Mouse (Mus musculus) neutrophil, adult 65 days (primary cell): ENCODE results near the gene Arhgap22. TPM values are rescaled to one million over a fixed set of nuclear protein-coding genes. Genes with fewer than 3 reads are reported as not detected.

Experiments used
- total RNA-seq: library from RNA; stranded (reverse); gene quantifications from 2 replicates; pipeline ENCODE4 v1.2.4, GENCODE M21; 2023

Arhgap22 gene
- total RNA-seq = 0.45 TPM in 1 of 2 replicates, not detected in the other

DNA sequence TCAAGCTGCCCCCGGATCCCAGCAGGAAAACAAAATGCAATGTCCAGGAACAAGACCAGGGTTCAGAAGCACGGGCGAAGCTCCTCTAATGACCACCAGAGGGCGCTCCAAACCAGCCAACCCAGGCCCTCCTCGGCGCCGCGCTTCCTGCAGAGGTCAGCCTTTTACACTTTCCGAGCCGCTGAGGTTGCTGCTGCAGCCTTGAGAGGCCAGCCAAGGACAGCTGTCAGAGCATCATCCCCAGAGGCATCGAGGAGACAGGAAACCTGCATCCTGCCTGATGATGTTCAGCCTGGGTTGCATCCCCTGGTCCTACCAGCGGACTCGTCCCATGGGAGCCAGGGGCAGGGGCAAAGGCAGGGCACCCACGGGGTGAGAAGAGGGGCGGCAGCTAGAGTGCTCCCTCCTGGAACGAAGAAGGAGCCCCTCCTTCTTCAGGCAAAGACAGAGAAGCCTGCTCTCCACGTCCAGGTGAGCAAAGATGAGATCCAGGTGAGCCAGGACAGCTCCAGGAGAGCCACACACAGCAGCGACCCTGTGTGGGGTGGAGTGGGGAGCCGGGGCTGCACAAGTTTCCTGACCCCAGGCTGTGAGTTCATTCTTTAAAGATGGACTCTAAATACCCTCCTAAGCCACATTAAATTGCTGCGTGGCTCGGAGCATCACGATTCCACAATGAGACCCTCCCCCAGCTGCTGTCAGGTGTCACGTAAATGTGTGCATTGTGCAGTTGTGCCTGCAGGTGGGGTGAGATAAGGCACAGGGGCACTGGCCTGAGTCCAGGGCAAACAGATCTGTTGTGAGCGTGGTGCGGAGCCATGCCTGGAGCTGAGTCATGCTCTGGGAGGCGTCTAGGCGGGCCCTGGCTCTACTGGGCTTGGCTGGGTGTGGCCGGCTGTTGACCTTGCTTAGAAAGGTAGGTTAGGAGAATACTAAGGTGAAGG is at the start of gene Arhgap22:
Gene Arhgap22 (plus strand): TSS at position 204 of the 944 bp plus-strand sequence.

DNA sequence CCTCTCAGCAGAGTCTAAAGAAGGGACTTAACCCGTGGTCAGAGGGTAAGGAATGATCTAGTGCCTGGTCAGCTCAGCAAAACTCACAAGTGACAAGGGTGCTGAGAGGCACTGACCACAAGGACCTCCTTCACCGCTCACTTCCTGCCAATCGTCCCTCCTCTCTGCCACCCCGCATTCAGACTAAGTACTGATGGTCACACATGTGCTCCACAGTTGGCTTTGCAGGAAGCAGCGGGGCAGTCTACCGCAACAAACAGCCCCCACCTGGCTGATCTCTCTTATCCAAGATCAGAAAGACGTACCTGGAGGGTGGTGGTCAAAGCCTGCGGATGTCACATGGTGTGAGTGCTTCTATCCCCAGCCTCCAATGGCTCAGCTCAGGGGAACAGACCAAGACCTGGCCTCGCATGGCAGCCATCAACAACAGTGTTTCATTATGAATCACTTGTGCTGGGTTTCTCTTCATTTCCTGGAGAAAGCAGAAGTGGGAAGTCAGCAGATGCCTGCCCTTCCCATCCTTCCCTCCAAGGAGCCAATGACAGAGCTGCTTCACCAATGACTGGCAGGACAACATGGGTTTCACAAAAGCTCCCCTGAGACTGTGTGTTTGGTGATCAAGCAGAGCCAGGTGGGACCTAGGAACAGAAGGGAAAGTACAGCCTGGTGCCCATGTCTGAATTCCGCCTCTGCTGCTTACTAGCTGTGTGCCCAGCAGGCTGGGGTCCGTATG is 28.6 kb upstream of the Arhgap22 start, which contains the start of gene Wdfy4:
Gene Wdfy4 (minus strand): TSS at position 441 of the 733 bp plus-strand sequence.

Other genes with a start within 250 kb of the Arhgap22 start
- not detected in 2 replicates for gene Lrrc18, start 222.6 kb upstream of the Arhgap22 start, total RNA-seq
- 138 and 169 TPM in 2 replicates for gene Wdfy4, start 28.5 kb upstream of the Arhgap22 start, total RNA-seq
- gene Mapk8, start 233.1 kb downstream of the Arhgap22 start, total RNA-seq = 24.1 and 30.1 TPM in 2 replicates